Mouse (Mus musculus) layer of hippocampus, postnatal 10 days (tissue): ENCODE measurements at regions not wholly inside any gene's neighbourhood (a gene's known extent, or its start where the extent isn't known, plus 50 kb on each side); places are given as distances from the start of the nearest gene placed in this dataset.
A peak's percentile ranks its signal among the peaks of the same experiment; 100 is the strongest.

Source experiments
- DNase-seq, 2 experiments: peaks; one replicate each; pipeline ENCODE4 v3.0.0; 2021; ENCODE audit warnings: low spot score in 2 of 2

DNA sequence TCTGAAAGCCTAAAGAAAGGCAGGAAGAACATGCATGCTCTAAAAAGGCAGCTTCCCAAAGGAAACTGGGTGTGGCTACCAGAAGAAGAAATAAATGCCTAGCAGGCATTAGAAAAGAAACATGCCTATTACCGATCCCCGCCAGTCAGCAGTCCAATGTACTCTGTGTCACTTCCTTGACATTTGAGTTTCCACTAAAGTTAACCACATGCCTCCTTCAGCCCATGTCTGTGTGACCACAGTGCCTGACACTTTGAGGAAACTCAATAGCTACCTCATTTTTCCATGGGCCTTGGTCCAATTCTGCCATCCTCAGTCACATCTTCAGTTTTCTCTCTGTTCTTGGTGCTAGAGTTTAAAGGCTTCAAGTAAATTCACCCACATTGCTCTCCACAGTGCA lies 233.7 kb upstream of the Isx start:
- no peak for DNase-seq

GRCm38 (mm10) chr8:74640636-74641035 lies 232.3 kb upstream of the Isx start:
- no peak for DNase-seq

DNA sequence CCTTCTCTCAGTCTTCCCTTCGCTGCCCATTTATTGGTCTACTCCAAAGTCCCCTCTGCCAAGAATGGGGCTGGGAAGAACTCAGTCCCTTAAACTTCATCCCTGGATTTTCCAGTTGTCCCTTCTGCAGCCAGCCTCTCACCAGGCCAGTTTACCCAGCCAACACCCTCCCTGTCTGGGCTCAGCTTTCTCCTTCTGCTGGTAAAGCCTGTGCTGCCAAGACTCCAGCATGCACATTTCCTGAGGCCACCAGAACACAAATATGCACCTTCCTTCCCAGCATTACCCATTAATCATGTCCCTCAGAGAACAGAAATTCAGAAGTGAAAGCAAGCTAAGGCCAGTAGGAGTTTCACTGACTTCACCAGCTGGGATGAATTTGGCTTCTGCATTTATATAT lies 213.0 kb upstream of the Isx start:
- peak in 1 of 2 experiments; percentile 14 for DNase-seq

- no peak for DNase-seq
These were observed 184.6 kb upstream of the Isx start for GRCm38 (mm10) chr8:74688342-74688741.

DNA sequence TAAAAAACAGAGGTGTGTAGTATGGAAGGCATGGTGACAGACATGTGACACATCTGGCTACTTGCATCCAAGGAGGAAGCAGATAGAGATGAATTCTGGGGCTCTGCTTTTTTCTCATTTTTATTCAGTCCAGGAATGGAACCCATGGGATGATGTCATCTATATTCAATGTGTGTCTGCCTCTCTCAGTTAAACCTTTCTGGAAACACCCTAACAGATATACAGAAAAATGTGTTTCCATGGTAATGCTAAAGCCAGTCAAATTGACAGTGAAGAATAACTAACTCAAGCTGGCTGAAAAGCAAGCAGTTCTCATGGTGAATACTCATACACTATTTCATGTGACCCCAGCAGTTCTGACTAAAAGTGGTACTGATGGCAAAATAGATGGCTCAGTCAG lies 177.0 kb upstream of the Isx start:
- DNase-seq: no peak

DNA sequence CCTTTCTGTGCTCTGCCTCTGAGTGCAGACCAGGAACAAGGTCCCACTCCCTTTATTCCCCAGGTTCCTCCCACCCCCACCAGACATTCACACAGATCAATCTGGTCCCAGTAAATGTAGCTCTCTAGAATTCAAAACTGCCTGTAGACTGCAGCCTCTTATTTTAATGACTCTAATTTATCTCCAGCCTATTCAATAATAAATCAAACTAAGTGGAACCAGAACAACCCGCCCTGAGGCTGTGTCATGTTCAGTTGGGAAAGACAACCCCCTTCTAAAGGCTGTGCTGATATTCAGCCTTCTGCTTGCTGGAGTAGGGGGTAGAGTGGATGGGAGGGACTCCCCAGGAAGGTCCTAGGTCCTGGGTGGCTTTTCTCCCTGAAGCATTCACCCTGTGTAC lies 175.7 kb upstream of the Isx start:
- no peak for DNase-seq

GRCm38 (mm10) chr8:74712617-74713016 lies 160.4 kb upstream of the Isx start:
- no peak for DNase-seq

- no peak for DNase-seq
These were observed 156.9 kb upstream of the Isx start for GRCm38 (mm10) chr8:74716030-74716429.

GRCm38 (mm10) chr8:74764728-74765127 lies 108.2 kb upstream of the Isx start:
- DNase-seq: no peak

DNA sequence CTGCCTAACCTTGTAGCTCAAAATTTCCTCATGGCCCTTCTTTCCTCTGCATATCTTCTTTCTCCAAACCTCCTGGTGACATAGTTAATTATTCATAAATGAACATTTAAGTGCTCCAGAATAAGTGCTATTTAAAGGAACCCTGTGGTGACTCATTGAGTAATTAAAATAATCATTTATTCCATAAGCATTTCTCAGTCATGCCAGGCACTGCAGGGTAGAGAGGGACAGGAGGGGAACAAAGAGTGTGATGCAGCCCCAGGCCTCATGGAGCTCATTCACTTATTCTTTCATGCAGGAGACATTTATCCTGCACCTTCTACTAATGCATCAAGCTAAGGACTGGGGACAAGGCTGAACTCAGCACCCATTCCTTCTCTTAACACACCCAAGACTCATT lies 97.4 kb upstream of the Isx start:
- DNase-seq: no peak

GRCm38 (mm10) chr8:74781087-74781486 lies 91.9 kb upstream of the Isx start:
- no peak for DNase-seq

DNA sequence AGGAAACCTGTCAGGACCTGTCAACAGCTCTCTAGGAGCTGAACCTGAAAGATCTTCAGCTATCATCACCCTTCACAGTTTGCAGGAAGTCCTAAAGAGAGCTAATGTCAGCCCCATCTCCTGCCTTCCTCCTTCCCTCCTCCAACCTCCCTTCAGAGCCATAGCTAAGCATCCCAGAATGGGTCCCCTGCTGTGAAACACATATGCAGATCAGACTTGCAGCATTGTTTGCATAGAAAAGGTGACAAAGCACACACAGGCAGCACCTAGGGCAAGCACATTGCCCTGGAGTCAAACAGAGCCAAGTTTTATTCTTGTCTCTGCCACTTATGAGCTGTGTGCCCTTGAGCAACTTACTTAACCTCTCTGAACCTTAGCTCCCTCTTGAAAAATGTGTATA lies 64.3 kb upstream of the Isx start:
- no peak for DNase-seq

DNA sequence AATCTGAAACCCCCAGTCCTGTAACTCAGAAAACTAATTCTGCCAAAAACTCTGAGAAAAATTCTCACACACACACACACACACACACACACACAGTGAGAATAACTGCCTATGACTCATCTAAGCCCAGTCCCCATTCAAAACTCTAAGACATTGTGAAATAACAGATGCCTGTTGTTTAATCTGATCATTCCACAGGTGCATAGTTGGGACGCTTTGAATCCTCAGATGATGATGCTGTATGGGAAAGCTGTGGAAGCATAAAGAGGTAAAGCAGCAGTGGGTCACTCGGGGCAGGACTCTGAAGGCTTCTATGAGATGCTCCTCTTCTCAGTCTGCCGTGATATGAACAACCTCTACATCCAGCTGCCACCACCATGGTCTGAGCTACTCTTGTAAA lies 62.9 kb upstream of the Isx start:
- no peak for DNase-seq

- DNase-seq: no peak
These were observed 54.5 kb upstream of the Isx start for GRCm38 (mm10) chr8:74818434-74818833.

DNA sequence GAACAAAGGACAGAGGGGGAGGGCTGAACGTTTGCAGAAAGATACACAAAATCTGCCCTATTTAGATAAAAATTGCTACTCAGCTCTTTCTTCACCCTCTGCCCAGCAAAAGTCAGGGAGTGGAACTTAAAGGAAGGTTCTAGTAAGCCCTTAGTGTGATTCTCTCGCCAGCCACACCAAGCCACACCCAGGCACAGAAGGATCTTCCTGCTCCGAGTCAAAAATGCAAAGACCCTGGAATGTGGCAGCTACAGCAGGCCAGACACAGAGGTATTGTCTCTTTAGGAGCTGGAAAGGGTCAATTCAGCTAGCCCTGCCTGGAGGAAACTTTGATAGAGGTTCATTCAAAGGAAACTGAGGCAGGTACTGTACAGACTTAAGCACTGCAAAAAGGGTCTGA lies 52.3 kb upstream of the Isx start:
- DNase-seq: no peak

DNA sequence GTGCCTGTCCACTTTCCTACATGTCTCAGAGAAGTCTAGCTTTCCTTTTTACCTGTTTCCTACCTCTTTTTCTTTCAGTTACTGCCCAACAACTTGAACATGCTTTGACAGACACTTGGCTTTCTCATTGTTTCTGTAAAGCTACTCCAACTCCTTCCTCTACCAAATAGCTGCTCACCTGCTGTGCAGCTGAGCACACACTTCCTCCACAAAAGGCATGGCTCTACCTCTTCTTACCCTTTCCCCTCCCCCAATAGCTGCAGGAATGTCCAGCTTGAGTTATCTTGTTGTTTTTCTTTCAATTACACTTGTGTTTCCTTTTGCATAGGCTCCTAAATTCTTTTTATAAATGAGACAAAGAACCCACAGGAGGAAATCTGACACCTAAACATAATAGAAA lies 50.7 kb upstream of the Isx start:
- DNase-seq: no peak
